ENCODE assay signal across 12 mouse cellular contexts in genomic region chr6:88936342-88937213, GRCm38 (mm10). TPM values are rescaled to one million over a fixed set of nuclear protein-coding genes. Genes with fewer than 3 reads are reported as not detected.
DNase-seq lines count a peak whose midpoint lies in the region; ATAC-seq and TF ChIP-seq lines count a peak whose summit lies in the region.
"Had no signal": no experiment of that assay in that cellular context is flagged by ENCODE, and none has a peak within 500 bp of the region (broad histone marks: within the 10 kb centered on the region; RNA-seq: fewer than 3 reads in every experiment).

No protein-coding gene starts in this region.

- H3K27ac ChIP-seq in gastrocnemius, adult 2 months, result 0 out of 2 replicates have a peak overlapping the region, but pooled peaks have one; percentile 1
- no peak overlapping the region for H3K27ac ChIP-seq in forebrain, embryonic 16.5 days (ENCODE audit: low read length)
- H3K27ac ChIP-seq in liver, embryonic 12.5 days, result no peak overlapping the region
- H3K27ac ChIP-seq: embryonic facial prominence, embryonic 13.5 days; limb, embryonic 15.5 days had no signal

- 64% methylated on average over 13 of the region's 13 CpGs for WGBS in forebrain, embryonic 16.5 days
- WGBS in liver, embryonic 12.5 days (ENCODE audit: insufficient replicate concordance), result 58% methylated on average over 13 of the region's 13 CpGs

- no peak for DNase-seq in gastrocnemius, adult 2 months
- DNase-seq in gastrocnemius, postnatal 14 days, result no peak
- peak; percentile 2 for DNase-seq in right cerebral cortex, postnatal 4 days
- no peak for DNase-seq in right cerebral cortex, postnatal 36 days (ENCODE audit: low spot score in 2 of 2)
- DNase-seq in splenic B cell, adult 2 months (ENCODE audit: low read depth, low spot score), result peak; percentile 38
- DNase-seq: cerebellum, adult 9-10 months; kidney, adult 11 months had no signal

- intact Hi-C loops in gastrocnemius, adult 2 months (cut with DNase I), result loop anchor here (5.0 kb wide), 2 partner anchors 301 to 426 kb away; partner anchors contain the start of gene Plxna1
- intact Hi-C loops in gastrocnemius, postnatal 14 days (cut with DNase I; ENCODE audit: low total_unique reads), result loop anchor here (10.0 kb wide), 1 partner anchor 388 kb away; no protein-coding TSS in a partner anchor

- no peak overlapping the region for H3K4me2 ChIP-seq in forebrain, embryonic 16.5 days (ENCODE audit: low read length)
- H3K4me2 ChIP-seq in liver, embryonic 12.5 days, result no peak overlapping the region
- H3K4me2 ChIP-seq: embryonic facial prominence, embryonic 13.5 days; limb, embryonic 15.5 days had no signal

- no peaks in the 10 kb centered on the region for H3K9me3 ChIP-seq in forebrain, embryonic 16.5 days (ENCODE audit: control insufficient read depth, low read length)
- H3K9me3 ChIP-seq in liver, embryonic 12.5 days (replicated peaks), result no peaks in the 10 kb centered on the region
- H3K9me3 ChIP-seq: embryonic facial prominence, embryonic 13.5 days; limb, embryonic 15.5 days; megakaryocyte, embryonic 14.5 days had no signal

- no peak for ATAC-seq in forebrain, embryonic 16.5 days
- no peak for ATAC-seq in liver, embryonic 12.5 days

- H3K36me3 ChIP-seq in forebrain, embryonic 16.5 days (ENCODE audit: control insufficient read depth, insufficient read depth), result no peaks in the 10 kb centered on the region
- H3K36me3 ChIP-seq in splenic B cell, adult 2 months (ENCODE audit: control insufficient read depth, insufficient read depth, low read length, poor library complexity, severe bottlenecking), result no peaks in the 10 kb centered on the region
- no peaks in the 10 kb centered on the region for H3K36me3 ChIP-seq in liver, embryonic 12.5 days
- H3K36me3 ChIP-seq: embryonic facial prominence, embryonic 13.5 days; limb, embryonic 15.5 days had no signal

- H3K27me3 ChIP-seq in forebrain, embryonic 16.5 days (replicated peaks; ENCODE audit: control insufficient read depth, insufficient read depth, low read length), result peaks cover 9% of the 10 kb centered on the region
- no peaks in the 10 kb centered on the region for H3K27me3 ChIP-seq in splenic B cell, adult 2 months (ENCODE audit: control insufficient read depth, insufficient read depth, low read length, poor library complexity, severe bottlenecking)
- peaks cover 57% of the 10 kb centered on the region for H3K27me3 ChIP-seq in liver, embryonic 12.5 days (replicated peaks)
- H3K27me3 ChIP-seq: limb, embryonic 15.5 days had no signal

- peaks cover 44% of the 10 kb centered on the region for H3K4me1 ChIP-seq in forebrain, embryonic 16.5 days (replicated peaks; ENCODE audit: control insufficient read depth, insufficient read depth, low read length)
- H3K4me1 ChIP-seq in liver, embryonic 12.5 days, result no peaks in the 10 kb centered on the region

- H3K4me3 ChIP-seq in gastrocnemius, adult 2 months, result no peak overlapping the region
- H3K4me3 ChIP-seq in forebrain, embryonic 16.5 days (replicated peaks; ENCODE audit: low read length), result no peak overlapping the region
- no peak overlapping the region for H3K4me3 ChIP-seq in liver, embryonic 12.5 days
- H3K4me3 ChIP-seq: embryonic facial prominence, embryonic 13.5 days; limb, embryonic 15.5 days; megakaryocyte, embryonic 14.5 days had no signal

- no peak for TF ChIP-seq CTCF in gastrocnemius, adult 2 months (IDR thresholded peaks at IDR 0.05)

- H3K9ac ChIP-seq in forebrain, embryonic 16.5 days (replicated peaks; ENCODE audit: low read depth, low read length), result peak overlapping the region; percentile 20; the same call in 1 of the 2 replicates
- no peak overlapping the region for H3K9ac ChIP-seq in liver, embryonic 12.5 days
- H3K9ac ChIP-seq: embryonic facial prominence, embryonic 13.5 days; limb, embryonic 15.5 days had no signal

RNA-seq across cellular contexts. Expression of gene Tpra1, which starts 34.5 kb away (rescaled TPM):
- 10 to 100 TPM; 25.5 to 26.1 TPM for total RNA-seq in gastrocnemius, adult 2 months (2021)
- total RNA-seq in gastrocnemius, postnatal 14 days (2021), result 10 to 100 TPM; 21.5 to 24.1 TPM
- 56.9 and 70.0 TPM in 2 replicates for polyA plus RNA-seq in forebrain, embryonic 16.5 days (2015; fragmentation: Nextera tagmentation; extraction: Ambion mirVana)
- 52.7 and 53.9 TPM in 2 replicates for polyA plus RNA-seq in liver, embryonic 12.5 days (2016; fragmentation: Nextera tagmentation; extraction: Ambion mirVana)

RNA-seq across cellular contexts. Expression of gene Mcm2, which starts 38.0 kb away (rescaled TPM):
- 1 to 10 TPM; 6.6 to 7.5 TPM for total RNA-seq in gastrocnemius, adult 2 months (2021)
- total RNA-seq in gastrocnemius, postnatal 14 days (2021), result 1 to 10 TPM; 5.5 to 9.4 TPM
- polyA plus RNA-seq in forebrain, embryonic 16.5 days (2015; fragmentation: Nextera tagmentation; extraction: Ambion mirVana), result 60.2 and 64.6 TPM in 2 replicates
- 240 and 243 TPM in 2 replicates for polyA plus RNA-seq in liver, embryonic 12.5 days (2016; fragmentation: Nextera tagmentation; extraction: Ambion mirVana)

Comparison
In these comparisons a context has a peak if more than half of its experiments do, and no peak if none do; other contexts are left out.
1. DNase-seq: peak in right cerebral cortex, postnatal 4 days (single experiment) and splenic B cell, adult 2 months (single experiment); none in gastrocnemius, adult 2 months (single experiment), gastrocnemius, postnatal 14 days (single experiment) and right cerebral cortex, postnatal 36 days (0 of 2).